Mouse (Mus musculus): ENCODE measurements at regions not wholly inside any gene's neighbourhood (a gene's known extent, or its start where the extent isn't known, plus 50 kb on each side); places are given as distances from the start of the nearest gene placed in this dataset.

DNA sequence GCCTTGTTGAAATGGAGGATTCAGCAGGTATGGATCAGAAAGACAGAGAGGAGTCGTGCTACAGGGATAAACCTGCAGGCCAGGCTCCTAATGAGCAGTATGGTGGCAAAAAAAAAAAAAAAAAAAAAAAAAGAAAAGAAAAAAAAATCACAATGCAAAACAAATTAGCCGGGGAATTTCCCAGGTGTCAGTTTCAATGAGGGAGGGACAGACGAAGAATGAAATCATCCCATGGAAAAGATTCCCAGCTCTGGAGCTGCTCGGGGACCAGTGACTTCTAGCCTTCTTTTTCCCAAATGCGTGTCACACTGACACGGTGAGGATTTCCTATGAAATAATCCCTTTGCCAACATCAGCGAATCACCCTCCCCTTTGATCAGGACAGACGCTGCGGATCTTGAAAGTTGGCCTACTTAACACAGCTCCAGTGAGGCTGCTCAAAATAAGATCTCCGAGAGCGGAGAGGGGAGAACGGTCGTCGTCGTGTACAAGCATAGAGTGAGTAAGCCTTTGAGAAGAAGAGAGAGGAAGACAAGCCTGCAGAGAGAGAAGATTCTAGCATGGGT is 368.5 kb upstream of the Jarid2 start:
- H3K4me3 ChIP-seq: peak overlapping the region; percentile 42
- H3K27ac ChIP-seq: peak overlapping the region; percentile 50
- DNase-seq: no peak
- intact Hi-C loops (cut with DNase I): no loop called here
- no peak for TF ChIP-seq CTCF (IDR thresholded peaks at IDR 0.05)

DNA sequence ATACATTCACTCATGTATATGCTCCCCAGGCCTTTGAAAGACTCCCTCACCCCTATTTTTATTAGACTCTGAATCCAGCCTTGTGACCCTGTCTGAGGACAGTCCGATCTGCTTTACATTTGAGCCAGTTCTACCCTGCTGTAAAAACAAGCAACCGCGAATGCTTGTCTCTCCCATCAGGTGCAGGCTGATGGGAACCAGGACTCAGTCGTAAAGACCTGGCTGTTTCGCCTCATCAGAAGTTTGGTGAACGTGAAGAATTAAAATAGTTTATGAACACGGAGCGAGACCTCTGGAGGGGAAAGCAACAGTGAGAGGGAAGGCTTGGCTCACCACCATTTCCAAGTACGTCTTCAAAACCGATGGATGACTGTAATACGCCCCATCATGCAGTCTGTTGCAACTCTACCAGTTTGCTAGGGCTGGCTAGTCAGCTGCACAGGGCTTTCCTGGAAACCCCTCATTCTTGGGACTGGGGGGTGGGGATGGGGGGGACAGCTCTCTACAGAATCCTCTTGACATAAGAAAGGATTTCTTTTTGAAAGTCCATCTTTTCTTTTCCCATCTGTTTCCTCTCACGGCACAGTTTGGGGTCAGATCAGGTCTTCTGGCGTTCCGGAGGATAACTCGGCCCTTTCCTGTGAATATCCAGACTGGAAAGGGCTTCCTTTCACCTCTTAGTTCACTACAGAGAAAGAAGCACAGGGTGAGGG is 366.8 kb upstream of the Jarid2 start:
- TF ChIP-seq CTCF (IDR thresholded peaks at IDR 0.05): no peak
- intact Hi-C loops (cut with DNase I): no loop called here
- no peak for DNase-seq
- peak overlapping the region; percentile 56; the same call in 1 of the 2 replicates for H3K27ac ChIP-seq
- no peak overlapping the region for H3K4me3 ChIP-seq

DNA sequence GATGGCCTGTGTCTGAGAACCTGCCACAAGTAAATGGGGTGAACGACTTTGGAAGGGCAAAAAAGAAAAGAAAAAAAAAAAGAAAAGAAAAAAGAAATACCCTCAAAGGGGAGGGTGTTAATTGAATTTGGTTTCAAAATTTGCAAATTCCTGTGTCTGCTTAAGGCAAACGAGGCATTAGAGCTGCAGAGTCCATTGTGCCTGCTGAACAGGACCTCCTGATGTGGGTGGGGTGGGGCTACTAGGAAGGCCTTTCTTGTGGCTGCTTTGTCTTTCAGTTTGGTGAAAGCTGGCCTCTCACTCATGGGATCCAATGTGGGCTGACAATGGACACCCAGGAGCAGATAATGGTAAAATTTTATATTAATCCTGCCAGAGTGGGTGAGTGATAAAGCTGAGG is 366.3 kb upstream of the Jarid2 start:
- Histone ChIP-seq H3K4me3 (no peak overlapping the region), H3K27ac (peak overlapping the region; percentile 56; the same call in 1 of the 2 replicates)
- intact Hi-C loops (cut with DNase I): no loop called here
- no peak for TF ChIP-seq CTCF (IDR thresholded peaks at IDR 0.05)
- DNase-seq: no peak

DNA sequence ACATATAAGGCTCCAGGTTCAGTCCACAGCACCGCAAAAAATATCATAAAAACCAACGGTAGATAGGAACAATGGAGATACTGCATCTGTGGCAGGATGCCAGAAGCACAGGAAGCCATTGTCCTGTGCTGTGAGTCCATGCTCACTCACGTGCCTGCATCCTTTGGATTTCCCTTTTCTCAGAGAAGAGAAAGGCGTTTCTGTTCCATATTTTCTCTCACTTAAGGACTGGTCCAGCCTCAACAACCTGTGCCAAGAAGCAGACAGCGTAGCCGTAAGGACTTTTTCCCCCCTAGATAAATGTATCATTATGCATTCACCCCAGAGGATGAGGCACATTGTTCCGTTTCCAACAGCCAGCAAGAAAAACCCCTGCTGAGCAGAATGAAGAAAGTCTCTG is 360.0 kb upstream of the Jarid2 start:
- no peak for DNase-seq
- Histone ChIP-seq H3K27ac (no peak overlapping the region), H3K4me3 (no peak overlapping the region)
- intact Hi-C loops (cut with DNase I): no loop called here
- no peak for TF ChIP-seq CTCF (IDR thresholded peaks at IDR 0.05)

DNA sequence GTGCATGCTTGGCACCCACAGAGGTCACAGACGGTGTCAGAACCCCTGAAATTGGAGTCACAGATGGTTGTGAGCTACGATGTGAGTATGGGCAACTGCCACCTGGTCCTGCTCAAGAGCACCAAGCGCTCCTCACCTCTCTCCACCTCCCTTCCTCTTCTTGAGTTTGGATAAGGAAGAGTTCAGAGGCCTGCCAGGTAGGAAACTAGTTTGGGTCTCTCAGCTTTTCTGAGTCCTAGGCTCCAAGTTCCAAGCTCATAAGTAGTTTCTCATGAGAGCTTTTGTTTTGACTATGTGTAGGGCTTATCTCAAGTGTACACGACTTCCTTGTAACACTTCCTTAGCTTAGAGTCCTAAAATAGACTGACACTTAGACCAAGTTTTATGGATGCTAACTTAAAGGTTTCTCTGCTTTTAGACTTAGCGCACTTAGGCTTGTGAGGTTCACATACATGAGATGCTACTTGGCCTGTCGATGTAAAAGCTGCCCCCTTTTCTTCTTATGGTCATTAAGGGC is 356.9 kb upstream of the Jarid2 start:
- no peak overlapping the region for H3K4me3 ChIP-seq
- peak overlapping the region; percentile 59 for H3K27ac ChIP-seq
- DNase-seq: no peak
- TF ChIP-seq CTCF (IDR thresholded peaks at IDR 0.05): no peak
- intact Hi-C loops (cut with DNase I): no loop called here

GRCm38 (mm10) chr13:44375476-44376159 is 353.7 kb upstream of the Jarid2 start:
- TF ChIP-seq CTCF (IDR thresholded peaks at IDR 0.05): no peak

DNA sequence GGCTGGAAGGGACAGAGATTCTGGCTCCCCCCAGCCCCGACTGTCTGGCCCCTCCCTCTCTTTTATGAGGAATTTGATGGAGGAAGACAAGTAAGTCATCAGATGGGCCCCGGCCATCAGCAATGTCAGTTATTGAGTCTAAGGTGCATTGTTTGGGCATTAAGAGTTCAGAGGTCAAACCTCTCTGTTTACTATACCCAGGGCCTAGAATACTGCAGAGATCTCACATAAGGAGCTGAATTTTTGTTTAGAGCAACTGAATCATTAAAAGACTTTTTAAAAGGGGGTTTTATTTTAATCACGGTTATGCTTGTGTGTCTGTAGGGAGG is 353.1 kb upstream of the Jarid2 start:
- no peak for TF ChIP-seq CTCF (IDR thresholded peaks at IDR 0.05)
- Histone ChIP-seq H3K27ac (no peak overlapping the region), H3K4me3 (no peak overlapping the region)
- intact Hi-C loops (cut with DNase I): no loop called here
- no peak for DNase-seq

More at GRCm38 (mm10) chr13:44375476-44376159, 353.7 kb upstream of the Jarid2 start:
- no peak overlapping the region for H3K27ac ChIP-seq
- intact Hi-C loops (cut with DNase I): no loop called here
- no peak overlapping the region for H3K4me3 ChIP-seq
- DNase-seq: no peak

DNA sequence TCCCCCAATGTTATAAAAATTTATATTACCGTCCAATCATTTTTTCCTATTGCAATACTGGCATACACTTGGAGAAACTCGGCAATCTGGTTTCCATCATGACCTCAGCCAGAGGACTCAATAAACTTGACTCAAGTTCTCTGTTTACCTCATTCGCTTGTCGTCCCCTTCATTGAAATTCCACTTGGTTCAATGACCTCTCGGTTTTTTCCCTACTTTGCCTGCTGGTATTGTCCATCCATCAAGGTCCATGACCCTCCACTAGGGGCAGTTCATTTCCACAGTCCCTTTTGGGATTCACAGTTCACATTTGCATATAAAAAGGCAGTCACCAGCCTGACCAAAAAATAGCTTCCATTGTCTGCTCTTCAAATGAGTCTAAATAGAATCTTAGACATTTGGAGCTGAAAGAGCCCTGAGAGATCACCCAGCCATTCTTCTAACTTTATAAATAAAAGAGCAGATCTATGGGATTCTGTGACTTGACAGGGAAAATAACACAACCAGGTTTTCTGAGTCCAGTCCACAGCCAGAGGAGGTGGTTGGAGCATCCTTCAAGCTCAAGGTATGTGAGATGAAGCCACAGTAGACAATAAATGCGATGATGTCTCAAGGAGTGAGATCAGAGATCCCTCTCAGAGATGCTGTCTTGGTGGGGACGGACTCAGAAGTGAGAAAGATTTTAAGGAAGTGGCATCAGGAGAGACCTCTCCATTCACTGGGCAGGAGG is 347.4 kb upstream of the Jarid2 start:
- intact Hi-C loops (cut with DNase I): no loop called here
- DNase-seq: no peak
- Histone ChIP-seq H3K27ac (no peak overlapping the region), H3K4me3 (no peak overlapping the region)
- peak; percentile 22; the same call in 1 of the 2 replicates for TF ChIP-seq CTCF (IDR thresholded peaks at IDR 0.05)

DNA sequence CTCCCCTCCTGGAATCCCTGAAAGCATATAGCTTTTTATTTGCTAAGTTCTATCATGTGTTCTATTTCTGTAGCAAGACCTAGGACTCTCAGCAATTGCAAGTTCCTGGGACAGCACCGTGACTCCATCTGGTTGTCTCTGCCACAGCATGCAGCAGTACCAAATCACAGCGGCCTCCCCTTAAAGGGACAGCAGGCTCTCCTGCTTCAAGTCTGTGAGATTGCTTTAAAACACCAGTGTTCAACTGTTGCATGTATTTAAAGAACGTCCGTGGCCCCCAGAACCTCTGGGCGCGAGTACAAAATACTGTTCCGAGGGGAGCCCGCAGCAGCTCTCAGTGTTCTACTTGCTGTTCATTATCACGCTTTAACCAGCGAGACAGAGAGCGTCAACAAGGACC is 346.0 kb upstream of the Jarid2 start:
- TF ChIP-seq CTCF (IDR thresholded peaks at IDR 0.05): no peak
- DNase-seq: no peak
- peak overlapping the region; percentile 41 for H3K27ac ChIP-seq
- intact Hi-C loops (cut with DNase I): no loop called here
- no peak overlapping the region for H3K4me3 ChIP-seq

DNA sequence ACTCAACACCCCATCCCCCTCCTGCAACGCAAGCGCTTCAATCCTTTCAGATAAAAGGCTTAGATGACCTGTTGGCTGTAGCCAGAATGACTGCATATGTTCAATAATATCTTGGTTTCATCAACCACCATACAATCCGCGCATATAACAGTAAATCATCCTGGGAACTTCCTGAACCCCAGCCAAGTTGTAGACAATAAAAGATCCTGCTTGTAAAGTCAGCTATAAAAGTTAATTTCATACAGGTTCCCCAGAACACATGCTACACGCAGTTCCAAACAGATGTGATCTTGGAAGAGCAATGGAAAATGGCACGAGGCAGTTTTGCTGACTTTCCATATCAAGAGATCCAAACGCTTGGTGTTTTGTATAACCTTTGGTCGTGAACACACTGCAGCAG is 342.5 kb upstream of the Jarid2 start:
- TF ChIP-seq CTCF (IDR thresholded peaks at IDR 0.05): no peak
- no peak for DNase-seq
- intact Hi-C loops (cut with DNase I): no loop called here
- H3K27ac ChIP-seq: no peak overlapping the region
- H3K4me3 ChIP-seq: no peak overlapping the region

DNA sequence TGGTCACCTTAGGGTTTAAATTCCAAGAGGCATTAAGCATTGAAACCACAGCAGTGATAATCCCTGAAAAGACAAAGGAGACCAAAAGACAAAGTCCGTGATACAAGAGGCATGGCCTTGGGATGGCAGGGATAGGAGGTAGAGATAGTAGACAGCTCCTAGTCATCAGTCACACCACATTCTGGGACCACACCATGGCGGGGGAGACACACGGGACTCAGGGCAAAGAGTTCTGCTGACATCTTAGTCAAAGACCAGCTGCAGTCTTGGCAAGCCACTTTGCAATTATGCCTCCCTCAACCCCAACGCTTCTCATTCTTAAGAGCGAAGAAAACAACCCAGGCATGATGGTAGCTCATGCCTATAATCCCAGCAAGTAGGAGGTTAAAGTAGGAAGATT is 339.6 kb upstream of the Jarid2 start:
- DNase-seq: no peak
- no peak for TF ChIP-seq CTCF (IDR thresholded peaks at IDR 0.05)
- H3K4me3 ChIP-seq: no peak overlapping the region
- H3K27ac ChIP-seq: no peak overlapping the region
- intact Hi-C loops (cut with DNase I): no loop called here

DNA sequence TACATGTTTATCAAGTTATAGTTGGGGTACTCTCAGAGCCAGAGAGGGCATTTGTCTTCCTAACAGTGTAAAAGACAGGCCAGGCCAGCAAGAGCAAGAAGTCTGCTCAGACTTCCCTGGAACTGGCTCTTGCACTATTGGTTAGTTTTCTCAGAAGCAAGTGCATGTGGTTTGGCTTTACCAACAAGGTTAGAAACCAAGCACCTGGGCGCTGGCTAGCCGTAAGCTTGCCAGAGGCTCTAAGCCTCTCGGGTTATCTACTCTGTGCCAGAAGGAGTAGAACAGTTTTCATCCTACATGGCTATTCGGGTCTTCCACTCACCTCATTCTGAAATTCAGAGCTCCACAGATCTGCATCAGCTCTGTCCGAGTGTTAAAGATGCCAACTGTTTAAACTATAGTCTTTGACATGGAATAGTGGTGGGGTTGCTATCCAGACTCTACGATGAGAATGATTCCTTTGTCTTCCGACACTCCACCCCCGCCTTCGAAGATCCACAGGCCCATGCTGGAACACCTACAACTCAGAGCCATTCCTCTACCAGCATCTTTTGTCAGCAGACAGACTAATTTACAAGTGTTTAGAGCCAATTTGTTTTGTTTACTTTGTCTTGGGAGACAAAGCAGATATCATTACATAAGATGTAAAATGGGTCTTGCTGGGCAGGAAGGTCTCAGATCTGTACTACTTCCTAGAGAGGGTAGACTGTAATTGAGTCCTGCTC is 338.4 kb upstream of the Jarid2 start:
- TF ChIP-seq CTCF (IDR thresholded peaks at IDR 0.05): no peak

More for the DNA sequence above, 338.4 kb upstream of the Jarid2 start:
- DNase-seq: peak; percentile 63
- H3K4me3 ChIP-seq: no peak overlapping the region
- intact Hi-C loops (cut with DNase I): no loop called here
- H3K27ac ChIP-seq: peak overlapping the region; percentile 46; the same call in 1 of the 2 replicates
